Mouse (Mus musculus): ENCODE measurements around the gene Gnao1. TPM values are rescaled to one million over a fixed set of nuclear protein-coding genes. Genes with fewer than 3 reads are reported as not detected.

The Gnao1 gene
- 0.19 TPM for polyA plus RNA-seq (2014; fragmentation: Illumina TruSeq; extraction: RNeasy Lipid Tissue Mini Kit (QIAGEN cat#74804); ENCODE audit: low read depth, low replicate concordance)

GRCm38 (mm10) chr8:93809686-93810027 lies at the start of gene Gnao1:
Gnao1 (plus strand) TSS chr8:93809966.

GRCm38 (mm10) chr8:94012013-94012951 lies 202.5 kb downstream of the Gnao1 start, which contains the start of gene Amfr:
Amfr (minus strand) TSS chr8:94012842.

Other genes starting within 250 kb of the Gnao1 start
- gene Amfr, start 202.9 kb downstream of the Gnao1 start, polyA plus RNA-seq (2014; fragmentation: Illumina TruSeq; extraction: RNeasy Lipid Tissue Mini Kit (QIAGEN cat#74804); ENCODE audit: low read depth, low replicate concordance): 190 TPM
- gene Nudt21, start 227.1 kb downstream of the Gnao1 start, polyA plus RNA-seq (2014; fragmentation: Illumina TruSeq; extraction: RNeasy Lipid Tissue Mini Kit (QIAGEN cat#74804); ENCODE audit: low read depth, low replicate concordance): 41.8 TPM
- gene Ogfod1, start 227.2 kb downstream of the Gnao1 start, polyA plus RNA-seq (2014; fragmentation: Illumina TruSeq; extraction: RNeasy Lipid Tissue Mini Kit (QIAGEN cat#74804); ENCODE audit: low read depth, low replicate concordance): 9.8 TPM

Data from liver, adult 10 weeks (tissue).